Mouse (Mus musculus) ES-CJ7 (cell line): ENCODE measurements around the gene Dpp3.
A peak's percentile ranks its signal among the peaks of the same experiment; 100 is the strongest.

Source experiments
- DNase-seq: peaks from one replicate; pipeline ENCODE4 v3.0.0; 2011; ENCODE audit warnings: low read depth, low spot score

Gene Dpp3

GRCm38 (mm10) chr19:4896780-4897520 is 31.1 kb downstream of the Dpp3 start:
- peak; percentile 95 for DNase-seq

GRCm38 (mm10) chr19:4891798-4892197 is 36.3 kb downstream of the Dpp3 start:
- no peak for DNase-seq

- DNase-seq: no peak
Observed at GRCm38 (mm10) chr19:4889791-4890190, 38.3 kb downstream of the Dpp3 start.

- no peak for DNase-seq
Observed at GRCm38 (mm10) chr19:4883961-4884360, 44.1 kb downstream of the Dpp3 start.

- no peak for DNase-seq
Observed at GRCm38 (mm10) chr19:4879324-4879703, 48.8 kb downstream of the Dpp3 start.

- peak; percentile 98 for DNase-seq
Observed at GRCm38 (mm10) chr19:4878405-4879323, 49.4 kb downstream of the Dpp3 start, which contains the start of gene Zdhhc24. Zdhhc24 (plus strand) TSS chr19:4878668.

GRCm38 (mm10) chr19:4877785-4878184 is 50.3 kb downstream of the Dpp3 start, which contains the start of gene Actn3:
Actn3 (minus strand) TSS chr19:4877909.
- no peak for DNase-seq

- DNase-seq: no peak
Observed at GRCm38 (mm10) chr19:4876755-4877154, 51.3 kb downstream of the Dpp3 start.

- DNase-seq: no peak
Observed at GRCm38 (mm10) chr19:4876241-4876640, 51.8 kb downstream of the Dpp3 start.

- DNase-seq: peak; percentile 54
Observed at GRCm38 (mm10) chr19:4874613-4875012, 53.5 kb downstream of the Dpp3 start.

- peak; percentile 90 for DNase-seq
Observed at GRCm38 (mm10) chr19:4865147-4865546, 62.9 kb downstream of the Dpp3 start.

GRCm38 (mm10) chr19:4863048-4863447 is 65.0 kb downstream of the Dpp3 start:
- no peak for DNase-seq

GRCm38 (mm10) chr19:4859081-4859480 is 69.0 kb downstream of the Dpp3 start:
- DNase-seq: no peak
